Mouse (Mus musculus): ENCODE measurements at regions not wholly inside any gene's neighbourhood (a gene's known extent, or its start where the extent isn't known, plus 50 kb on each side); places are given as distances from the start of the nearest gene placed in this dataset.
A peak's percentile ranks its signal among the peaks of the same experiment; 100 is the strongest.

DNA sequence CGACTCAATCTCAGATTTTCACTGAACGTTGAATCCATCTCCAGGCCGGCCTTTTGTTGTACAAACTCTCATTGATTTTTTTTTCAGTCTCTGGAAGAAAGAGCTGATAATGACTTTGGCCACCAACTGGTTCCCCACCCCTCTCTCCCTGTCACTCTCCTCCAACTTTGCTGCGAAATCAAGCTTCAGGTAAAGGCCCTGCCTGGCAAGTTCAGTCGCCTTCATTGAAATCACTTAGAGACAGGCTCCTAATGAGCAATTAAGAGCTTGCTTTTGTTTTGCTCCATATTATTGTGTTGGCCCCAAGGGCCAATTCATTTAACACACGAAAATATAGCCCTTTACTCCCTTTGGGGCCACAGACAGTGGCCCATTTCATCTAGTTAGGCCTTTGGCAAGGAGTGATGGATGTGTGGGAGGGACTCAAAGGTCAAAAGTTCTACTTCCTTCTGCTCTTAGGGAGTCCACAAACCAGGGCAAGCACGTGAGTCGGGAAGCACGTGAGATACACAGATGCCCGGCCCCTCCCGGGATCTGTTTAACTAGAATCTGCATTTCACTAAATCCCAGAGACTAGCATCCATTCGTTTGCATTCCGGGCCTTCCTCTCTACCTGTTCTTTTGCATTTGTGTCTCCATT lies 120.0 kb downstream of the Dact1 start:
- DNase-seq (ENCODE audit: low spot score in 2 of 2): no peak

GRCm38 (mm10) chr12:71430331-71430730 lies 120.6 kb downstream of the Dact1 start:
- DNase-seq (ENCODE audit: low spot score in 2 of 2): no peak

GRCm38 (mm10) chr12:71431116-71431515 lies 121.4 kb downstream of the Dact1 start:
- no peak for DNase-seq (ENCODE audit: low spot score in 2 of 2)

- no peak for DNase-seq (ENCODE audit: low spot score in 2 of 2)
Observed at GRCm38 (mm10) chr12:71433549-71434200, 124.0 kb downstream of the Dact1 start.

DNA sequence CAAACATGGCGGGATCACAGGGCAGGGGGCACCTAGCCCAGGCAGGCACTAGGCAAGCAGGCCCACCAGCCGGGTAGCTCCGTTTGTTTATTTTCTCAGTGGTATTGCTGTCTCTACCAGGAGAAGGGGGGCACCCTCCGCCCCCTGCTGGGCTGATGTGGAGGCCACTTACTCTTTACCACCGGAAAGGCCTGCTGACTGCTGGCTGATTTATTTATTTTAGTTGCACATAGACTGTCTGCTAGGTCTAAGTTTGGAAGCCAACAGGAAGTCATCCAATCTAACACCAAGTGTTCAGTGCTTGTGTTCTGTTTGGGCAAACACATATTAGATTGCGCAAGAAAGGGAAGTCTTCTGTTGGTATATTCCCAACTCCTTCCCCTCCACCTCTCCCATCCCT lies 128.6 kb downstream of the Dact1 start:
- peak; percentile 5 to 24 for DNase-seq (ENCODE audit: low spot score in 2 of 2)

DNA sequence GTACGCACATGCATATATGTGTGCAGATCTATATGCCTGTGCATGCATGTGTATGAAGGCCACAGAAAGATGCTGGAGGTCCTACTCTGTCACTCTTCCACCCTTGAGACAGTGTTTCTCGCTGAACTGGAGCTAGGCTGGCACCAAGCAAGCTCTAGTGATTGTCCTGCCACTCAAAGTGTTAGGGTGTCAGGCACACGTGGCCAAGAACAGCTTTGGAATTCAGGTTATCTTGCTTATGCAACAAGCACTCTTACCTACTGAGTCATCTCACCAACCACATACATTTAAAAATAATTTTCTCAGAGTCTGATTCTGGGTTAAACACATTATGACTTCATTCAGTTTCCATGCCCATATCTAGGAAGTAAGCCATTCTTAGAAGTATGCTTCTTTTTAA lies 131.2 kb downstream of the Dact1 start:
- no peak for DNase-seq (ENCODE audit: low spot score in 2 of 2)

GRCm38 (mm10) chr12:71441272-71441671 lies 131.6 kb downstream of the Dact1 start:
- no peak for DNase-seq (ENCODE audit: low spot score in 2 of 2)

DNA sequence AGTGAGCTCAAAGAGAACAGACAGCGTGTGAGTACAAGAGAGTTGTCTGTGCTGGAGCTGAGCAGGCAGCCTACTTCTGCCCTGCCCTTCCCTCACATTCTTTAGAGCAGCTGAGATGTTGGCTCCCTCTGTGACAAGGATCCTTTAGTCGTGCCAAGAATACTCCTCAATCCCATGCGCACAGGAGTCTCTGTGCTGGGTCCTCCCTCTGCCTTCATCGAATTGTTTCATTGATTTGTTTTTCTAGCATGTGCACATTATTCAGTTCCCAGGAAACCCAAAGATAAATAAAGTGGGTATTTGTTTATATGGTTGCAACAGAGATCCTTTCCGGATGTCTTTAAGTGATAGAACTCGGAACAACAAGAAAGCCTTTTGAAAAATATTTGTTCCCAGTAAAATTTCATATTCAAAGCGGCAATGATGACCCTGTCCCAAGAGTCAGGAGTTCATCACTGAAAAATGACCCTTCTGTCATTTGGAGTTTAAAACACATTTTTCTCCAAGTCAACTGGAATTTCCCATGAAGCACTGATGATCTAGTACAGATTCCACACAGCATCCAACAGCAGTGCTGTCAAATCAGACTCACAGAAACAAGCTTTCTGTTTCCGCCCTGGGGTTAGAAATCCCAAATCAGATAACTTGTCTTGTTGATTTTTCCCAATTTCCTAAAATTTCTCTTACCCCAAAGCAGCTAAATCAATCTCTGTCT lies 136.7 kb downstream of the Dact1 start:
- no peak for DNase-seq (ENCODE audit: low spot score in 2 of 2)

DNA sequence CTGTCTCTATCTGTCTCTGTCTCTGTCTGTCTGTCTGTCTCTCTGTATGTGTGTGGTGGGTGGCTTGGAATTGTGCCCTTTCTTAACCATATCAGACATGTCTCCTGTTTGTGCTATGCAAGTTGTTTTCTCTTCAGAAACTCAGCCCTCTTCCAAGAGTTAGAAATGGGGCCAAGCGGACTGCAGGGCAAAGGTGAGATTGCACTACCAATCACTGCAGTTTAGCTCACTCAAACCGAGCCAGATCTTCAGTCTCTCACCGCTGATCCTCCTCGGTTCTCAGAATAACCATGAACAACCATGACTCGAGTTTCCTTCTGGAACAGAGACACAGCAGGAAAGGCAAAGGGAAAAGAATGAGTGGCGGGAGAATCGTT lies 137.2 kb downstream of the Dact1 start:
- no peak for DNase-seq (ENCODE audit: low spot score in 2 of 2)

DNA sequence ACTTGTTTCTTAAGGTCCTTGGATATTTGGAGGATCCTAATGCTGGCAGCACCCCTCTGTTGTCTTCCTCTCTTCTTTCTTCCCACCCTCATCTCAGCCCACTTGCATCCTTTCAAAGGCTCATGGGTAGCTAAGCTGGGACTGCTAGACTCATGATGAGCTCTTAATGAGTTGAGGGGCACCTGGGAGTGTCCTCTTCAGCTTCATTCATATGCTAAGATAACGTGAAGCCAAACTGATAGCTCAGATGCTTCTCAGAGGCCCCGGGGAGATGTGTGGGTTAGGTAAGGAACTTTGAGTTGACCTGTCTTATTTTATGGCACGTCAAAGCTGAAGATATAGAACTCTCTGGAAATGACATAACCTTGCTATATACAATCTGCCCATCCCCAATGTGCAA lies 139.3 kb downstream of the Dact1 start:
- no peak for DNase-seq (ENCODE audit: low spot score in 2 of 2)

GRCm38 (mm10) chr12:71450128-71450527 lies 140.4 kb downstream of the Dact1 start:
- DNase-seq (ENCODE audit: low spot score in 2 of 2): no peak

DNA sequence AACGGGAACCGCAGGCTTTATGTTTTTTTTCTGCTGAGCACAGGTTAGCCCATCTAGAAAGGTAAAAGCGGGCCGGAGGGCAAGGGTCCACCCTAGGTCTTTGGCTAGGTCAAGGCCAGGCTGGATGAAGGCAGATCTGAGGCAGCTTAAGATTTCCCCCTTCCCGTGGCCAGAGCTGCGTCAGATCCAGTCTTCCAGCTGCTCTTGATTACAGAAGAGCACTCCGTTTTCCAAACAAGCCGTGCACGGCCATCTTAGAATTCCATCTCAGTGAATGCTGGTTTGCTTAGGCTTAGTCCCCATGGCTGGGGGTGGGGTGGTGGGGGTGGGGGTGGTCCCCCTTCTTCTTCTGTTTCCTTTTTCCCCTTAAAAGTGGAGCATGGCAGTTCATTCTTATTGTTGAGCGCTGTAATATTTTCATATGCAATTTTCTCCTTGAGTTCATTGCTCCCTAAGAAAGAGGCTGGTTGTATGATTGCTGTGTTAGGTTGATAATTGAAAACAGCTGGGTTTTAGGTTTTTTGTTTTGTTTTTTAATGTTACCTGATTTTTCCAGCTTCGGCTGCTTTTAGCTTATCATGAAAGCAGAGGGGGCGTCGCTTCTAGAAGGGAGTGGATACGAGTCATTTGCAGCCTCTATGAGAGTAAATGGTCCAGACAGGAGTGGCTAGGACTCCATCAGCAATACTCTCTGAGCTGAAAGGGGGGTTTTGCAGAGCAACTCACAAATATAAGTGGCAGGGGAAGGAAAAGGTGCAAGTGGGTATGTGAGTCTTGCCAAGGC lies 141.2 kb downstream of the Dact1 start:
- DNase-seq (ENCODE audit: low spot score in 2 of 2): no peak

DNA sequence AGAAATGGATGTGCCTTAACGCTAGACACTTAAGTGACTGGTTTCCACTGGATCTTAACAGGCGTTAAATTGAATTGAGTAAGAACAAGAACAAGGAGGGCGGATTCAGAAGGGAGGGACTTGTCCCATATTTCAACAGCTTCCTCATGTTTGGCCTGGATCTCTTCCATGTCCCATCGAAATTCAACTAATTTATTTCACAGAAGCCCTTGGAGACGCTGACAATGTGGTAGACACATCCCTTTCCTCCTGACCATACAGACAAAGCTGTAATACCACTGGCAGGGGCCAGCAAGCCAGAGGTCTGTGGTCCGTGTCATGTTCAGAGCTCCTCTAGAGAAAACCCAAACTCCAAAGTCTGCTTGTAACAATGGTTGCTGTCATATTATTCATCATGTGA lies 147.2 kb downstream of the Dact1 start:
- DNase-seq (ENCODE audit: low spot score in 2 of 2): no peak

DNA sequence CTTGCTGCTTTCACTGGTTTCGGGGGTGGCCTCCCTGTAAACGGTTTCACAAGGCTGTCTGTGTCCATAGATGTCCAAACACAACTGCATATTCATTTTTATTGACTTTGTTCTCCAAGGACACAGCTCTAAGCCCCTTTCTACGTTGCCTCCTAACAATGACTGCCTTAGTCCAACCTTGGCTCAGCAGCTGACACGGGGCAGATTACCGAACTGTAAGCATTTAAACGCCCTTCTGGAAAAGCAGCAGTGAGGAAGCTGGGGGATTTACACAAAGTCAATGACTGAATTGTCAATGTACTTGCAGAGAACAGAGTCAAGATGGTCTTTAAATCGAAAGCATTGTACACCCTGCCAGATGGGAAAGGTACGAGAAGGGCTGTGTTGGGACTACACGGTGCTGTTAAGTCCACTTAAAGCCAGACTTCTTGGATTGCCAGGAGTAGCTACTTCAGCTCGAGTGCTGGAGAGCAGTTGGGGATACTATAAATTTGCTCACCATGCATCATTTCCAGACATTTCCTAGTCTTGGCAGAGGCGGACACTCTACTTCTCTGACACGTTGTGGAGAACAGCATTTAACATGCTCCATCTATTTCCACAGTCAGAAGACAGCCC lies 149.0 kb downstream of the Dact1 start:
- DNase-seq (ENCODE audit: low spot score in 2 of 2): no peak

DNA sequence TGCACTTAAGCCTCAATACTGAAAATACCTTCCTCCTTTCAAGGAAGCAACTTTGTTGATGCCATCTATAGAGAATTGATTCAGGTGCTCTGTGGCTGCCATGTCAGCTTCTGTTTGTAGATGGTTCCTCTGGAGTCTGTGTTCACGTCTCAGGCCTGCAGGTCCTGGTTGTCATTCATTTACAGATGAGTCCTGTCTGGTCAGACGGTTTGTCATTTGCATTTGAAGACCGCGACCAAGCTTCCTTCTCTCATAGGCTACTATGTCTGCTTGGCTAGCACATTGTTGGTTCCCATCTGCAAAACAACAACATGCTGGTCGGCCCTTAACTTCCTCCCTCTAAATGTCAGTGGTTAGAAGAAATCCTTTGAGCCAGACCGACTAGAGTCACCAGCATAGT lies 151.0 kb downstream of the Dact1 start:
- no peak for DNase-seq (ENCODE audit: low spot score in 2 of 2)

GRCm38 (mm10) chr12:71467820-71468219 lies 158.1 kb downstream of the Dact1 start:
- DNase-seq (ENCODE audit: low spot score in 2 of 2): no peak

- DNase-seq (ENCODE audit: low spot score in 2 of 2): no peak
Observed at GRCm38 (mm10) chr12:71468324-71468723, 158.6 kb downstream of the Dact1 start.

DNA sequence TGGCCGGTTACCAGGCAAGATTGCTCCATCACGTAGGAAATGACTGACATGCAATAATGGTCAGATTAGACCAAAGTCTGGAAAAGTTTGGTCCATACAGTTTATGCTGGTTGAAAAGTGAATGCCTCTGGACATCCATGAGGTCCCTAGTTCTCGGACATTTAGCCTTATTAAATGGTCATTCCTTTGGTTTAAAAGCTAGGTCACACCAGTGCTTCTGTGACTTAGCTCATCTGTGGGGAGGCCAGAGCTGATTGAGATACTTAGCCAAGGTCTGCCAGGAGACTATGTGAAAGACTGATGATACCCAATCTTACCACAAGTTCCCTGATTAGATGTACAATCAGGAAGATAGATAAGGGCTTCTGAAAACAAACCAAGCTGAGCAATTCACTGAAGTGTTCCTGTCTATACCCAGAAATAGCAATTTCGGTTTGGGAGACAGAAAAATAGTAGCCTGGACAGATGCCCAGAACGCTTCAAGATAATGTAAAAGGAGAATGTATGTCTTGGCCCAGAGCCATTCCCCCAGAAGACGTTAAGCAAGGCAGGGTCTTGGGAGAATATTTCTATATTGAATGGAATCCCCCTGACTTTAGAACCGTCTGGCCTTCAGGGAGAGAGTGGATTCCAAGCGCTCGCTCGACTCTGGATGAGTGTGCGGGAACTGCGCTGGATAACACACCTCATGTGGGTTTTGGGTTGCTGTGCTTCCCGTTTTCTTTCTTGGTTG lies 161.5 kb downstream of the Dact1 start:
- DNase-seq (ENCODE audit: low spot score in 2 of 2): no peak

- DNase-seq (ENCODE audit: low spot score in 2 of 2): no peak
Observed at GRCm38 (mm10) chr12:71471720-71472119, 162.0 kb downstream of the Dact1 start.

DNA sequence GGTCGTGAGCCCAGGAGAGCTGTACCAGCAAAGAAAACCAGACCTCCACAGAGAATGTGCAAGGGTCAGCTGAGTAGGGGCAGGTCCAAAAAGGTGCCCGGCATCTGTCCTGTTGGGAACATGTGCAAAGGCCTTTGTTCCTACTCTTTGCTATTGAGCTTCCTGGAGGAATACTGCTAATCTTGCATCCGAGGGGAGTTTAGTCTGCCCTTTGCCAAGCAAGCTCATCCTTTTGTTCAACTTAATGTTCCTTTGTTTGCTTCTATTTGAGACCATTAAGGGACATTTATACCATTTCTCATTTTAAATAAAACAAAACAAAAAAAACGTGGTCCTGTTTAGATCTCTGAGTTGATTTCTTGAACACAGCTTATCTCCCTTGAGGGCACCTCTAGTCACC lies 166.6 kb downstream of the Dact1 start:
- no peak for DNase-seq (ENCODE audit: low spot score in 2 of 2)

DNA sequence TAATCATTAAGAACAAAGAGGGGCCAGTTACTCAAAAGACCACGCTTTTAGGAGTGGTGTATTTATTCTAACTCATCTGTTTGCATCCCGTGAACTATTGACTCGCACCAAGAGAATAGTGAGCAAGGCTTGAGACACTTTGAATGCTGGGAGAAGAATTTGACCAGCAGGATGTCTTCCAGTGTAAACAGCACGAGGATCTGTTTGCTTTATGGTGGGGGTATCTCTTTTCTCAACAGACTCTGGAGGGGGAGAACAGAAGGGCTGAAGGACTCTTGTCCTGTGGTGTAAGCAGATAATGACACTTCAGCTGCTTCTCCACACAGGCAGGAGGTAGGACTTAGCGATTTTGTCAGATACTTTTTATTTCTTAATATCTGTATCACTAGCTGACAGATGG lies 168.0 kb downstream of the Dact1 start:
- no peak for DNase-seq (ENCODE audit: low spot score in 2 of 2)
